Mouse (Mus musculus) liver, embryonic 16.5 days (tissue): Measurements from ENCODE around the gene Disp1. TPM values are rescaled to one million over a fixed set of nuclear protein-coding genes. Genes with fewer than 3 reads are reported as not detected.

Source experiments
- ATAC-seq: fragments of 200-750 bp; cut with Nextera tagmentation; 2 replicates; pipeline ENCODE4 v1.8.0; 2017; ENCODE audit warnings: low read depth, mild to moderate bottlenecking, moderate number of reproducible peaks, moderate library complexity
- H3K27ac ChIP-seq: fragments of 300-500 bp; sonication (generic); 2 replicates; pipeline ENCODE4 v1.5.1; 2014; ENCODE audit warnings: mild to moderate bottlenecking, low read length
- H3K27me3 ChIP-seq: fragments of 300-500 bp; sonication (generic); 2 replicates; pipeline ENCODE4 v1.6.1; 2014; ENCODE audit warnings: low read depth, low read length, mixed read lengths; ENCODE audit not compliant: control insufficient read depth, insufficient read depth
- H3K36me3 ChIP-seq: fragments of 300-500 bp; sonication (generic); 2 replicates; pipeline ENCODE4 v1.6.1; 2014; ENCODE audit warnings: mild to moderate bottlenecking; ENCODE audit not compliant: control insufficient read depth, insufficient read depth
- H3K4me1 ChIP-seq: fragments of 300-500 bp; sonication (generic); 2 replicates; pipeline ENCODE4 v1.6.1; 2014; ENCODE audit warnings: low read depth, low read length, mixed read lengths; ENCODE audit not compliant: control insufficient read depth
- H3K4me2 ChIP-seq: fragments of 300-500 bp; sonication (generic); 2 replicates; pipeline ENCODE4 v1.6.1; 2014; ENCODE audit warnings: low read depth, low read length, mixed read lengths
- H3K4me3 ChIP-seq: fragments of 300-500 bp; sonication (generic); 2 replicates; pipeline ENCODE4 v1.5.1; 2014; ENCODE audit warnings: low read depth, mild to moderate bottlenecking, low read length
- H3K9ac ChIP-seq: fragments of 300-500 bp; sonication (generic); 2 replicates; pipeline ENCODE4 v1.6.1; 2014; ENCODE audit warnings: low read depth, low read length
- H3K9me3 ChIP-seq: fragments of 300-500 bp; sonication (generic); replicated peaks from 2 replicates; pipeline ENCODE4 v1.6.1; 2016; ENCODE audit warnings: low read length; ENCODE audit not compliant: control insufficient read depth
- WGBS: fragments of 180-500 bp; shearing (Covaris S2); extraction: QIAGEN DNeasy Blood & Tissue Kit; methylation state at CpG from one replicate; pipeline ENCODE4 v1.1.7; 2014; ENCODE audit not compliant: insufficient replicate concordance; 5-methylcytosine and 5-hydroxymethylcytosine counted together
- polyA plus RNA-seq: library from polyadenylated mRNA; unstranded; fragments of >200 nt; fragmentation: Nextera tagmentation; extraction: Ambion mirVana; gene quantifications from 2 replicates; pipeline ENCODE4 v1.2.1, GENCODE M21; 2015

Gene Disp1
- polyA plus RNA-seq, 1 experiment from 2014 or later, result 3.3 TPM

- Histone ChIP-seq H3K4me2 (no peak overlapping the region), H3K27me3 (no peaks in the 10 kb centered on the region), H3K9me3 (no peaks in the 10 kb centered on the region), H3K4me1 (no peaks in the 10 kb centered on the region), H3K9ac (no peak overlapping the region), H3K4me3 (no peak overlapping the region), H3K27ac (no peak overlapping the region), H3K36me3 (no peaks in the 10 kb centered on the region)
- no peak for ATAC-seq
- WGBS, result 70% methylated on average over 12 of the region's 12 CpGs
Measured at GRCm38 (mm10) chr1:183140511-183141268, 80.6 kb downstream of the Disp1 start.

GRCm38 (mm10) chr1:183138088-183138487 lies 83.2 kb downstream of the Disp1 start:
- H3K36me3 ChIP-seq, result no peaks in the 10 kb centered on the region
- H3K27ac ChIP-seq, result no peak overlapping the region
- 68% methylated on average over 4 of the region's 4 CpGs for WGBS
- peaks cover 9% of the 10 kb centered on the region for H3K4me1 ChIP-seq
- H3K27me3 ChIP-seq, result no peaks in the 10 kb centered on the region
- no peak for ATAC-seq
- H3K4me3 ChIP-seq, result no peak overlapping the region
- H3K4me2 ChIP-seq, result no peak overlapping the region
- no peaks in the 10 kb centered on the region for H3K9me3 ChIP-seq
- no peak overlapping the region for H3K9ac ChIP-seq

- H3K4me1 ChIP-seq, result peaks cover 9% of the 10 kb centered on the region
- WGBS, result 19% methylated on average over 4 of the region's 4 CpGs
- H3K27ac ChIP-seq, result no peak overlapping the region
- H3K4me2 ChIP-seq, result 0 out of 2 replicates have a peak overlapping the region, but pooled peaks have one; percentile 11
- ATAC-seq, result peak; percentile 62
- H3K9ac ChIP-seq, result no peak overlapping the region
- H3K27me3 ChIP-seq, result no peaks in the 10 kb centered on the region
- no peaks in the 10 kb centered on the region for H3K9me3 ChIP-seq
- no peaks in the 10 kb centered on the region for H3K36me3 ChIP-seq
- no peak overlapping the region for H3K4me3 ChIP-seq
Measured at GRCm38 (mm10) chr1:183134427-183134826, 86.9 kb downstream of the Disp1 start.

GRCm38 (mm10) chr1:183133440-183133839 lies 87.9 kb downstream of the Disp1 start:
- H3K4me2 ChIP-seq, result no peak overlapping the region
- WGBS, result 80% methylated on average over 3 of the region's 3 CpGs

GRCm38 (mm10) chr1:183127246-183127645 lies 94.1 kb downstream of the Disp1 start:
- no peaks in the 10 kb centered on the region for H3K4me1 ChIP-seq
- no peak overlapping the region for H3K9ac ChIP-seq
- H3K9me3 ChIP-seq, result no peaks in the 10 kb centered on the region
- no peak for ATAC-seq
- whole genome bisulfite sequencing, result 72% methylated on average over 4 of the region's 4 CpGs
- no peak overlapping the region for H3K4me2 ChIP-seq
- H3K36me3 ChIP-seq, result no peaks in the 10 kb centered on the region
- H3K27me3 ChIP-seq, result no peaks in the 10 kb centered on the region
- no peak overlapping the region for H3K4me3 ChIP-seq
- no peak overlapping the region for H3K27ac ChIP-seq

More at GRCm38 (mm10) chr1:183133440-183133839, 87.9 kb downstream of the Disp1 start:
- no peak overlapping the region for H3K9ac ChIP-seq
- no peaks in the 10 kb centered on the region for H3K9me3 ChIP-seq
- peaks cover 9% of the 10 kb centered on the region for H3K4me1 ChIP-seq
- H3K4me3 ChIP-seq, result no peak overlapping the region
- no peak for ATAC-seq
- no peak overlapping the region for H3K27ac ChIP-seq
- H3K27me3 ChIP-seq, result no peaks in the 10 kb centered on the region
- no peaks in the 10 kb centered on the region for H3K36me3 ChIP-seq

- no peak for ATAC-seq
- WGBS, result 65% methylated on average over 3 of the region's 3 CpGs
Measured at GRCm38 (mm10) chr1:183123725-183124124, 97.6 kb downstream of the Disp1 start.

GRCm38 (mm10) chr1:183120341-183120923 lies 100.9 kb downstream of the Disp1 start:
- Histone ChIP-seq H3K4me3 (no peak overlapping the region), H3K4me1 (no peaks in the 10 kb centered on the region), H3K27ac (no peak overlapping the region), H3K4me2 (no peak overlapping the region), H3K9ac (no peak overlapping the region), H3K9me3 (no peaks in the 10 kb centered on the region), H3K27me3 (no peaks in the 10 kb centered on the region), H3K36me3 (no peaks in the 10 kb centered on the region)
- ATAC-seq, result no peak
- WGBS, result 76% methylated on average over 12 of the region's 12 CpGs

More at GRCm38 (mm10) chr1:183123725-183124124, 97.6 kb downstream of the Disp1 start:
- no peaks in the 10 kb centered on the region for H3K36me3 ChIP-seq
- no peak overlapping the region for H3K4me3 ChIP-seq
- H3K4me1 ChIP-seq, result no peaks in the 10 kb centered on the region
- no peaks in the 10 kb centered on the region for H3K9me3 ChIP-seq
- H3K4me2 ChIP-seq, result no peak overlapping the region
- no peak overlapping the region for H3K27ac ChIP-seq
- H3K9ac ChIP-seq, result no peak overlapping the region
- H3K27me3 ChIP-seq, result no peaks in the 10 kb centered on the region

- no peaks in the 10 kb centered on the region for H3K36me3 ChIP-seq
- WGBS, result 69% methylated on average over 21 of the region's 21 CpGs
- ATAC-seq, result no peak
- H3K27ac ChIP-seq, result no peak overlapping the region
- no peak overlapping the region for H3K4me3 ChIP-seq
- no peaks in the 10 kb centered on the region for H3K4me1 ChIP-seq
- H3K9ac ChIP-seq, result no peak overlapping the region
- no peak overlapping the region for H3K4me2 ChIP-seq
- no peaks in the 10 kb centered on the region for H3K9me3 ChIP-seq
- H3K27me3 ChIP-seq, result no peaks in the 10 kb centered on the region
Measured at GRCm38 (mm10) chr1:183117827-183118825, 103.2 kb downstream of the Disp1 start.
